In genomic region chr17:44455681-44456600, GRCm38 (mm10) we compare ENCODE assay signal across 7 mouse cellular contexts.
A peak's percentile ranks its signal among the peaks of the same experiment; 100 is the strongest.
DNase-seq lines count a peak whose midpoint lies in the region; ATAC-seq lines count a peak whose summit lies in the region.

No protein-coding gene starts in this region.

- no peak for ATAC-seq in intestine, embryonic 15.5 days

- WGBS in intestine, embryonic 15.5 days, result 31% methylated on average over 12 of the region's 12 CpGs
- WGBS in midbrain, embryonic 10.5 days, result 38% methylated on average over 12 of the region's 12 CpGs

- H3K27ac ChIP-seq in intestine, embryonic 15.5 days, result no peak overlapping the region
- no peak overlapping the region for H3K27ac ChIP-seq in midbrain, embryonic 10.5 days (replicated peaks)

- no peaks in the 10 kb centered on the region for H3K4me1 ChIP-seq in intestine, embryonic 15.5 days (replicated peaks)
- H3K4me1 ChIP-seq in midbrain, embryonic 10.5 days, result no peaks in the 10 kb centered on the region

- H3K9ac ChIP-seq in intestine, embryonic 15.5 days, result no peak overlapping the region

- H3K9me3 ChIP-seq in intestine, embryonic 15.5 days, result no peaks in the 10 kb centered on the region
- no peaks in the 10 kb centered on the region for H3K9me3 ChIP-seq in midbrain, embryonic 10.5 days (replicated peaks)

- DNase-seq in ZHBTc4 (ENCODE audit: low read depth, low spot score), result peak; percentile 68
- peak; percentile 51 to 68 for DNase-seq in cerebellum, postnatal 25 days
- peak; percentile 63 for DNase-seq in gastrocnemius, adult 18-20 months (ENCODE audit: low spot score)
- peak; percentile 11 to 64 for DNase-seq in left cerebral cortex, adult 9 months (ENCODE audit: low spot score in 2 of 2)
- peak; percentile 59 for DNase-seq in midbrain, embryonic 10.5 days (ENCODE audit: low spot score)
- DNase-seq in skeletal muscle tissue, adult 2 months (ENCODE audit: low read depth, low spot score), result peak; percentile 25

- H3K4me3 ChIP-seq in intestine, embryonic 15.5 days (replicated peaks), result no peak overlapping the region
- H3K4me3 ChIP-seq in midbrain, embryonic 10.5 days, result no peak overlapping the region

- no peaks in the 10 kb centered on the region for H3K36me3 ChIP-seq in intestine, embryonic 15.5 days
- no peaks in the 10 kb centered on the region for H3K36me3 ChIP-seq in midbrain, embryonic 10.5 days

- H3K27me3 ChIP-seq in intestine, embryonic 15.5 days (replicated peaks), result peaks cover 3% of the 10 kb centered on the region; the same call in 1 of the 2 replicates
- 0 out of 2 replicates have a peak, but pooled peaks cover 3% of the 10 kb centered on the region for H3K27me3 ChIP-seq in midbrain, embryonic 10.5 days (ENCODE audit: low read depth, poor library complexity, severe bottlenecking)

- 0 out of 2 replicates have a peak overlapping the region, but pooled peaks have one; percentile 26 for H3K4me2 ChIP-seq in intestine, embryonic 15.5 days (replicated peaks)
